Mouse (Mus musculus) G1E (cell line): ENCODE measurements around the gene Thsd4.

Experiments
- CTCF ChIP-seq: IDR thresholded peaks from 2 replicates; pipeline ENCODE4 v1.5.1; 2012; ENCODE audit warnings: low read depth, low read length, inconsistent platforms, mixed read lengths
- GATA1 ChIP-seq: IDR thresholded peaks from 2 replicates; pipeline ENCODE4 v1.6.1; 2012; ENCODE audit warnings: borderline replicate concordance, low read length, inconsistent platforms, mixed read lengths
- GATA2 ChIP-seq: IDR thresholded peaks from 2 replicates; pipeline ENCODE4 v1.6.1; 2012; ENCODE audit warnings: low read depth, low read length, inconsistent platforms, borderline replicate concordance
- POLR2AphosphoS5 ChIP-seq: IDR thresholded peaks from 2 replicates; pipeline ENCODE4 v1.6.1; 2012; ENCODE audit warnings: low read depth, low read length, inconsistent platforms; ENCODE audit not compliant: insufficient replicate concordance
- TAL1 ChIP-seq: conservative IDR thresholded peaks from 2 replicates; pipeline ENCODE4 v1.6.1; 2012; ENCODE audit warnings: low read depth, low read length, inconsistent platforms, mixed read lengths

GRCm38 (mm10) chr9:60082107-60082581, 439.7 kb downstream of the Thsd4 start:
- TF ChIP-seq CTCF (no peak), POLR2AphosphoS5 (no peak), GATA1 (no peak), GATA2 (no peak), TAL1 (no peak)
